Mouse (Mus musculus): ENCODE data around the gene Fbxl7.

The Fbxl7 gene

DNA sequence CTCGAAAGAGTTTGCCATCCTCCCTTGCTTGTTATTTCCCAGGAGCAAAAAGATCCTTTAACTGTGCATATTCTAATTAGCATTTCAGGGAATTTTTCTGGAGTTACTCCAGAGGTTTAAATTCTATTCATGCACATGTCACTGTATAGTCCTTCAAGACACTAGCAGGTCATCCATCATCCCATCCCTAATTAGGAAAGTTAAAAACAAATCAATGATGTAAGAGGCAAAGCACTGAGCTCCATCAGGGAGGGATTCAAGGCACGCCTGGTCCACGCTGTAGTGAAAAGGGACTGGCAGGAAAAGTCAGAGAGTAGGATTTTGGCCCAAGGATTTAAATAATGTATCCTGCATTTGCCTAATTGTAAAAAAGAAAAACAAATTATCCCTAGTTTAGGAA, 202.3 kb downstream of the Fbxl7 start:
- no peak for DNase-seq (ENCODE audit: low spot score in 2 of 2)

- no peak for DNase-seq (ENCODE audit: low spot score in 2 of 2)
Observed at GRCm38 (mm10) chr15:26688472-26689104, 206.8 kb downstream of the Fbxl7 start.

GRCm38 (mm10) chr15:26687729-26688128, 207.7 kb downstream of the Fbxl7 start:
- DNase-seq (ENCODE audit: low spot score in 2 of 2): no peak

- DNase-seq (ENCODE audit: low spot score in 2 of 2): no peak
Observed at GRCm38 (mm10) chr15:26682279-26682678, 213.1 kb downstream of the Fbxl7 start.

GRCm38 (mm10) chr15:26673239-26673859, 222.0 kb downstream of the Fbxl7 start:
- no peak for DNase-seq (ENCODE audit: low spot score in 2 of 2)

DNA sequence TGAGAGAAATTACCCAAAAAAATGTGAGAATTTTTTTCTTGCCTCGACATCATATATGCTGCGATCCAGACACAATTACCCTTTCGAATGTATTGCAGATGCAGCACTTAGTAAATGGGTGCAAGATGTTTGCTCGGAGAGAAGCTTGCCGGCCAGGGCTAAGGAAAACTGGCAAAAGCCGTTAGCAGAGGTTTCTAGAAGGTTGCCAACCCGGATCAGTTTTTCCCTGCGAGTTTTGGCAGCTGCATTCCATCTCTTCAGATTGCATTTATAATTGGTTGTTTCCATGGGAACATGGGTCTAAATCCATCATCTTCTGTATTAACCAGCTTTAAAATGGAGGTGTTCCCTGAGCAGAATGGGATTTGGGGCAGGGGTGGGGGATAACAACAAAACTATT, 240.4 kb downstream of the Fbxl7 start:
- DNase-seq (ENCODE audit: low spot score in 2 of 2): no peak

DNA sequence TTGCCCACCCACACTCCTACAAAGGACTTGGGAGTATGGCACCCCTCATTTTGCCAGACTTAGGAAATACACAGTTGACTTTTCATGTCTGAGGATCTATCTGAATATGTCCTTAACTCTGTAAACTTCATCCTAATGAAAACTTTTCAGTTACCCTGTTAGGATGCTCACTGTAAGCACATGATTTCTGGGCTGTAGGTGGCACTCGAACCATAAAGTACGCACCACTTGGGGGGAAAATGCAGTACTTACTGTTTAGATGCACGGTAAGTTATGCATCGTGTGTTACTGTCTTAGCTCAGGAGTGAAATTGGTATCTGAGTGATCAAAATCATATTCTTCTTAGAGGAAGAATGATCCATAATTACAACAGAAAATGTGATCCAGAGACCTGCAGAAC, 252.8 kb downstream of the Fbxl7 start:
- DNase-seq (ENCODE audit: low spot score in 2 of 2): no peak

- no peak for DNase-seq (ENCODE audit: low spot score in 2 of 2)
Observed at GRCm38 (mm10) chr15:26639726-26640125, 255.7 kb downstream of the Fbxl7 start.

- no peak for DNase-seq (ENCODE audit: low spot score in 2 of 2)
Observed at GRCm38 (mm10) chr15:26635591-26635990, 259.8 kb downstream of the Fbxl7 start.

- DNase-seq (ENCODE audit: low spot score in 2 of 2): no peak
Observed at GRCm38 (mm10) chr15:26628181-26628580, 267.2 kb downstream of the Fbxl7 start.

GRCm38 (mm10) chr15:26623242-26623641, 272.1 kb downstream of the Fbxl7 start:
- DNase-seq (ENCODE audit: low spot score in 2 of 2): no peak

- no peak for DNase-seq (ENCODE audit: low spot score in 2 of 2)
Observed at GRCm38 (mm10) chr15:26620279-26620678, 275.1 kb downstream of the Fbxl7 start.

DNA sequence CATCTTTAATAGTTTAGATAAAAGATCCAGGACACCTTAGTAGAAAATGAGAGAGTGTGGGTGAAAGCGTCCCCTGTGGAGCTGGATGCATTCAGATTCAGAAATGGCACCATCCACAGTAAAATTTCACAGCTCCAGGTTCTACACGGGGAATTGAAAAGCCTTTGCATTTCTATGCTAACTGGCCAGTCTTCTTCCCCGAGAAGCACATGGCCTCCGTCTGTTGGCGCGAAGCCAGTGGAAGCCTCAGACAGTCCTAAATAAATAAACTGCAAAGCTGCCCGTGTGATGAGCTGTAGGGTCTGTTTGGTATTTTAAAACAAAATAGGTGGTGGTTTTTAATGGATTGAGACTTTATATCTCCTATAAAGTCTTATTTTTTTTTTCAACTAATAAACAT, 276.2 kb downstream of the Fbxl7 start:
- no peak for DNase-seq (ENCODE audit: low spot score in 2 of 2)

DNA sequence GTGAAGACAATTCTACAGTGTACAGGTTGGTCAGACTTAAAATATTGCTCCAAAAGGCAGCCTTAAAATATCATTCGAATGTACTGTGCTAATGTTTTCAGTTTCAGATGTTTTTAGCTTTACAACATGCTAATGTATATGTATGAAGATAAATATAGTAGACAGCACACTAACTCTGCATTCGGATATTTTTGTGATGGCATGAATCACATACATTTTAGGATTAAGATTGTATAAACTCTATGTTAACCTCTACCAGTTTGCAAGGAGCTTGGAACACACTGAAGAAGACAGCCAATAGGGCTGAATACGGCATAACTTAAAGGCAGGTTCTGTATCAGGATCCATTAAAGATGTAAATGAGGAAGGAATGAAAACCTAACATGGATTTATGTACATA, 299.1 kb downstream of the Fbxl7 start:
- no peak for DNase-seq (ENCODE audit: low spot score in 2 of 2)

DNA sequence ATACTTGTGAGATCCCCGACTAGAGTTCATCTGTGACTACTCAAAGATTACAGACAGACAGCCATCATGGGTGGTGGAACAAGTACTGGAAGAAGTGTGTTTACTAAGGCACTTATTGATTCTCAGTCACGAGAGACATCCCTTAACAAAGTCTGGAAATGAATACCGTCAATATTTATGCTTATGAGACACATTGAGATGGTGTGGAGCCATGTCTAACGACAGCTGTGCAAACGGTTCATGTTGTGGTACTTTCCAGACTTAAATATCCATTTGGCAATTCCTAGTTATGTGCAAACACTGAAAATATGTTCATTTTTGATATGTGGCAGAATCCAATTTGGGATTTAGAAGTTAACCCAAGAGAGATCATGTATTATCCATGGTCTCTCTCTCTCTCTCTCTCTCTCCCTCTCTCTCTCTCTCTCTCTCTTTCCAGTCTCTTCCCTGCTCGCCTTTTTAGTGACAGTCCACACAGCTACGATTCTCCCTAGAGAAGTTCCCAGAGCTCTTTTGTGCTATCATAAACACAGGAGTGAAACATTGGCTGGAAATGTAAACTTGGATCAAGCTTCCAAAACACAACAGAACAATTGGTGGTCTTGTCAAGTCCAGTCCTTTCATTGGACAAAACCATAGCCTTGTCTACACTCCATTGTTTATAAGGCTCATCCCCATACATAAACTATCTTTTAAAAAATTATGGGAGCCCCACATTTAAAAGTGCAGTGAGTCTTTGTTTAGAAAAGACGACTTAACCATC, 315.3 kb downstream of the Fbxl7 start:
- DNase-seq (ENCODE audit: low spot score in 2 of 2): no peak

GRCm38 (mm10) chr15:26578500-26578899, 316.9 kb downstream of the Fbxl7 start:
- no peak for DNase-seq (ENCODE audit: low spot score in 2 of 2)

GRCm38 (mm10) chr15:26566076-26566475, 329.3 kb downstream of the Fbxl7 start:
- no peak for DNase-seq (ENCODE audit: low spot score in 2 of 2)

DNA sequence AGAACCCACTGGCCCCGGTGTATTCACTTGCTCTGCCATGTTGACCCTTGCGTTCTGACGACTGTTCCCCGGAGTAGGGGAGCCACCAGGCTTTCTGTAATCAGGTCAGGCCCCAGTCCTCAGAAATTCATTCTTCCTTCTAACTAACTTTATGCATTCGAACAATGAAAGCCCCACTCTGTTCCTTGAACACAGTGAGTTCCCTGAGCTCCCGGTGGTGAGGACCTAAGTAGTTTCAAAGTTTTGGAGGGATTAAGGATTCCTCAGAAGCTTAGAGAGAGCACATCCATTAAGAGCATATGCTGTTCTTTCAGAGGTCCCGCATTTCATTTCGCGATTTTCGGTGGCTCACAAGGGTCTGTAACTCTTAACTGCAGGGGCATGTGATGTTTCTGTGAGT, 341.8 kb downstream of the Fbxl7 start:
- DNase-seq (ENCODE audit: low spot score in 2 of 2): no peak

DNA sequence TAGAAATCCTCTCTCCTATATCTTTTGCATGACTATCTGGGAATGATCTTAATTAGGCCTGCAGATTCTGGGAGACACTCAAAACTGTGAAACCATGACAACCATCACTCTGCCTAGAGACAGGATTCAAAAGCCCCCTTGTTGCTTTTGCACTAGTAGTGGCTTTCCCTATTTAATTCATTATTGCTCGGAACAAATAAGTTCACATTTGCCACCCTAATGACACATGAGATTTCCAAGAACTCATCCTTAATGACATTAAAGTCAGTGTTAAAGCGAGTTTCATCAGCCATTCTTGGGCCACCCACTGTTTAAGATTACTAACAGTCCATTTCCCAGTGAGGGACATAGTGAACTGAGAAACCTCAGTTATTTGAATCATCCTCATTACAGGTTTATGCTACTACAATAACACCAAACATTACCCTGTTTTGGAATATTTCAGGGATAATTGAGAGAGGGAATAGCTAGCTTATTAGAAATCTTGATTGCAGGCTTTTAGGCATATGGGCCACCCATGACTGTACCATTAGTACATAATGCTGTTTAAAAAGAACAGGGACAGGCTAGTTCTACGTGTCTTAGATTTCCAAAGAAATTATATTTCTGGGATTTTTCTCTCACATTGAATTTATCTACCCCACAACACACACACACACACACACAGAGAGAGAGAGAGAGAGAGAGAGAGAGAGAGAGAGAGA, 361.2 kb downstream of the Fbxl7 start:
- no peak for DNase-seq (ENCODE audit: low spot score in 2 of 2)

- DNase-seq (ENCODE audit: low spot score in 2 of 2): no peak
Observed at GRCm38 (mm10) chr15:26519220-26519631, 376.2 kb downstream of the Fbxl7 start.

GRCm38 (mm10) chr15:26501024-26501423, 394.4 kb downstream of the Fbxl7 start:
- DNase-seq (ENCODE audit: low spot score in 2 of 2): no peak
